Mouse (Mus musculus): ENCODE results near the gene Folr1.
A peak's percentile ranks its signal among the peaks of the same experiment; 100 is the strongest.

Gene Folr1

GRCm38 (mm10) chr7:101870629-101871028, at the start of gene Folr1:
TSS of gene Folr1 (minus strand) at chr7:101870788.
- DNase-seq = no peak

GRCm38 (mm10) chr7:101918071-101918470, 47.5 kb upstream of the Folr1 start:
- DNase-seq = peak; percentile 92

- DNase-seq = no peak
Measured at GRCm38 (mm10) chr7:101911982-101912381, 41.4 kb upstream of the Folr1 start.

GRCm38 (mm10) chr7:101910138-101910537, 39.5 kb upstream of the Folr1 start:
- peak; percentile 96 for DNase-seq

- peak; percentile 97 for DNase-seq
Measured at GRCm38 (mm10) chr7:101908367-101908766, 37.8 kb upstream of the Folr1 start.

- DNase-seq = peak; percentile 91
Measured at GRCm38 (mm10) chr7:101906696-101907095, 36.1 kb upstream of the Folr1 start.

- DNase-seq = no peak
Measured at GRCm38 (mm10) chr7:101906287-101906681, 35.7 kb upstream of the Folr1 start, which contains the start of gene Tomt. TSS of gene Tomt (minus strand) at chr7:101906359.

- DNase-seq = peak; percentile 100
Measured at GRCm38 (mm10) chr7:101905561-101906286, 35.1 kb upstream of the Folr1 start, which contains the start of gene Lamtor1. TSS of gene Lamtor1 (plus strand) at chr7:101905904.

- DNase-seq = no peak
Measured at GRCm38 (mm10) chr7:101902846-101903245, 32.3 kb upstream of the Folr1 start.

- peak; percentile 90 for DNase-seq
Measured at GRCm38 (mm10) chr7:101901969-101902368, 31.4 kb upstream of the Folr1 start.

- DNase-seq = peak; percentile 97
Measured at GRCm38 (mm10) chr7:101900331-101901097, 29.9 kb upstream of the Folr1 start.

GRCm38 (mm10) chr7:101896104-101897066, 25.8 kb upstream of the Folr1 start:
- DNase-seq = peak; percentile 100

- DNase-seq = no peak
Measured at GRCm38 (mm10) chr7:101895695-101896094, 25.1 kb upstream of the Folr1 start.

- DNase-seq = no peak
Measured at GRCm38 (mm10) chr7:101888460-101888859, 17.9 kb upstream of the Folr1 start.

GRCm38 (mm10) chr7:101886274-101886673, 15.7 kb upstream of the Folr1 start:
- DNase-seq = no peak

GRCm38 (mm10) chr7:101884160-101884559, 13.6 kb upstream of the Folr1 start:
- DNase-seq = no peak

GRCm38 (mm10) chr7:101882413-101883154, 12.0 kb upstream of the Folr1 start:
- peak; percentile 91 for DNase-seq

GRCm38 (mm10) chr7:101880855-101881254, 10.3 kb upstream of the Folr1 start:
- DNase-seq = no peak

- DNase-seq = no peak
Measured at GRCm38 (mm10) chr7:101875978-101876377, 5.4 kb upstream of the Folr1 start.

- no peak for DNase-seq
Measured at GRCm38 (mm10) chr7:101871296-101871695, 708 bp upstream of the Folr1 start.

- DNase-seq = no peak
Measured at GRCm38 (mm10) chr7:101869163-101869500, 1.5 kb downstream of the Folr1 start.
